Mouse (Mus musculus) hindbrain, embryonic 14.5 days (tissue): Measurements from ENCODE around the gene Gmpr2. TPM values are rescaled to one million over a fixed set of nuclear protein-coding genes. Genes with fewer than 3 reads are reported as not detected.

Experiments used
- ATAC-seq: fragments of 200-750 bp; cut with Nextera tagmentation; 2 replicates; pipeline ENCODE4 v1.8.0; 2017; ENCODE audit warnings: moderate number of reproducible peaks, mild to moderate bottlenecking, moderate TSS enrichment, moderate library complexity; ENCODE audit not compliant: low FRiP score
- DNase-seq: peaks from one replicate; pipeline ENCODE4 v3.0.0-alpha.2; 2015; ENCODE audit warnings: low spot score
- H3K27ac ChIP-seq: fragments of 300-500 bp; sonication (generic); 2 replicates; pipeline ENCODE4 v1.5.1; 2014; ENCODE audit warnings: mild to moderate bottlenecking, moderate library complexity
- H3K27me3 ChIP-seq: fragments of 300-500 bp; sonication (generic); 2 replicates; pipeline ENCODE4 v1.6.1; 2014; ENCODE audit warnings: mild to moderate bottlenecking, low read length, mixed read lengths; ENCODE audit not compliant: control insufficient read depth, insufficient read depth
- H3K36me3 ChIP-seq: fragments of 300-500 bp; sonication (generic); replicated peaks from 2 replicates; pipeline ENCODE4 v1.6.1; 2014; ENCODE audit not compliant: control insufficient read depth, insufficient read depth
- H3K4me1 ChIP-seq: fragments of 300-500 bp; sonication (generic); replicated peaks from 2 replicates; pipeline ENCODE4 v1.6.1; 2014; ENCODE audit warnings: antibody characterized with exemption, low read length, mixed read lengths; ENCODE audit not compliant: control insufficient read depth, insufficient read depth
- H3K4me2 ChIP-seq: fragments of 300-500 bp; sonication (generic); replicated peaks from 2 replicates; pipeline ENCODE4 v1.6.1; 2014; ENCODE audit warnings: mild to moderate bottlenecking, moderate library complexity
- H3K4me3 ChIP-seq: fragments of 300-500 bp; sonication (generic); replicated peaks from 2 replicates; pipeline ENCODE4 v1.5.1; 2014; ENCODE audit warnings: mild to moderate bottlenecking, low read length
- H3K9ac ChIP-seq: fragments of 300-500 bp; sonication (generic); 2 replicates; pipeline ENCODE4 v1.6.1; 2014
- H3K9me3 ChIP-seq: fragments of 300-500 bp; sonication (generic); 2 replicates; pipeline ENCODE4 v1.6.1; 2016; ENCODE audit warnings: low read length; ENCODE audit not compliant: control insufficient read depth
- WGBS: fragments of 180-500 bp; shearing (Covaris S2); extraction: QIAGEN DNeasy Blood & Tissue Kit; methylation state at CpG from one replicate; pipeline ENCODE4 v1.1.7; 2014; 5-methylcytosine and 5-hydroxymethylcytosine counted together
- polyA plus RNA-seq: library from polyadenylated mRNA; unstranded; fragments of >200 nt; fragmentation: Nextera tagmentation; extraction: Ambion mirVana; gene quantifications from 2 replicates; pipeline ENCODE4 v1.2.1, GENCODE M21; 2014

Gmpr2 gene
- polyA plus RNA-seq, 1 experiment from 2014 or later, result 35.8 TPM

DNA sequence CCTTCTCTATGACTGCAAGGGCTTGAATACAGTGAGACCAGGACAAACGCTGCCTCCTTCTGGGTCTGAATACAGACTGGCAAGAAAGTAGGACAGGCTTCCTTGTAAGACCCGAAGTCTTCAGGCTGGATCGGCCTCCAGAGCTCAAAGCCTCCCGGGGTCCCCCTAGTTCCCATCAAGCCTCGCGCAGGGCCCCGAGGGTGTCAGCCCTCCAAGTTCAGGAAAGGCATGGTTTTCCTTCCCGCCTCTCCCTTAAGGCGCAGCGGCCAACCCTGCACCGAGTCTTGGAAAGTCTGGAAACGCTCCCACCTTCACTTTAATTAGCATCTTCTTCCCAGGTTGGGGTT lies 282 bp upstream of the Gmpr2 start:
- peaks cover 20% of the 10 kb centered on the region for H3K4me1 ChIP-seq
- H3K27ac ChIP-seq, result peak overlapping the region; percentile 92
- no peaks in the 10 kb centered on the region for H3K27me3 ChIP-seq
- peak overlapping the region; percentile 78 for H3K4me3 ChIP-seq
- peak overlapping the region; percentile 75 for H3K9ac ChIP-seq
- peak overlapping the region; percentile 71 for H3K4me2 ChIP-seq
- no peak for DNase-seq
- peak; percentile 65 for ATAC-seq
- WGBS, result under 1% methylated on average over 12 of the region's 12 CpGs
- no peaks in the 10 kb centered on the region for H3K9me3 ChIP-seq
- H3K36me3 ChIP-seq, result peaks cover 27% of the 10 kb centered on the region

DNA sequence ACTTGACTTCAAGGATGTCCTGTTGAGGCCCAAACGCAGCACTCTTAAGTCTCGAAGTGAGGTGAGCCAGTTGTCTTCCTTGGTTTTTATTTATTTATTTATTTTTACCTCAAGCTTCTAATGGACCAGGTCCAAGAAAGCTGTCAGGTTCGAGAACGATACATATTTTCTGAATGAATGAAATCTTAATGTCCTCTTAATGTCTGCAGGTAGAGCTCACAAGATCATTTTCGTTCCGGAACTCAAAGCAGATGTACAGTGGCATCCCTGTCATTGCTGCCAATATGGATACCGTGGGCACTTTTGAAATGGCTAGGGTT lies 960 bp downstream of the Gmpr2 start:
- peaks cover 20% of the 10 kb centered on the region for H3K4me1 ChIP-seq
- DNase-seq (no peak), ATAC-seq (no peak)
- peak overlapping the region; percentile 71 for H3K4me2 ChIP-seq
- no peaks in the 10 kb centered on the region for H3K9me3 ChIP-seq
- H3K9ac ChIP-seq, result peak overlapping the region; percentile 75
- H3K27me3 ChIP-seq, result no peaks in the 10 kb centered on the region
- peaks cover 36% of the 10 kb centered on the region for H3K36me3 ChIP-seq
- H3K4me3 ChIP-seq, result peak overlapping the region; percentile 78
- 86% methylated on average over 7 of the region's 7 CpGs for WGBS
- 0 out of 2 replicates have a peak overlapping the region, but pooled peaks have one; percentile 92 for H3K27ac ChIP-seq

DNA sequence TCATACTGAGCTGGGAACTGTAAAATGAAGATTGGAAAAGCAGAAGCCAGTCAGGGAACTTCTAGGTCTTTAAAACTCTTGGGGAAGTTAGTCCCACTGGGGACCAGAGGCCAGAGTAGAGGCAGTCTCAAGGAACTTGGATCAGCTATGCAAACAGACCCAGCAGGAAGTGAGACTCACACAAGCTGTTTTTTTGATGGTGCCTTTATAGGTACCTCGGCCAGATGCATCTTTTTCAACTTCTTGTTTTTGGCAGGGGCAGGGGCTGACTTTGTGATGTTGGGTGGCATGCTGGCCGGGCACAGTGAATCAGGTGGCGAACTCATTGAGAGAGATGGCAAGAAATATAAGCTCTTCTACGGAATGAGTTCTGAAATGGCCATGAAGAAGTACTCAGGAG lies 5.9 kb downstream of the Gmpr2 start:
- H3K36me3 ChIP-seq, result peaks cover 53% of the 10 kb centered on the region

DNA sequence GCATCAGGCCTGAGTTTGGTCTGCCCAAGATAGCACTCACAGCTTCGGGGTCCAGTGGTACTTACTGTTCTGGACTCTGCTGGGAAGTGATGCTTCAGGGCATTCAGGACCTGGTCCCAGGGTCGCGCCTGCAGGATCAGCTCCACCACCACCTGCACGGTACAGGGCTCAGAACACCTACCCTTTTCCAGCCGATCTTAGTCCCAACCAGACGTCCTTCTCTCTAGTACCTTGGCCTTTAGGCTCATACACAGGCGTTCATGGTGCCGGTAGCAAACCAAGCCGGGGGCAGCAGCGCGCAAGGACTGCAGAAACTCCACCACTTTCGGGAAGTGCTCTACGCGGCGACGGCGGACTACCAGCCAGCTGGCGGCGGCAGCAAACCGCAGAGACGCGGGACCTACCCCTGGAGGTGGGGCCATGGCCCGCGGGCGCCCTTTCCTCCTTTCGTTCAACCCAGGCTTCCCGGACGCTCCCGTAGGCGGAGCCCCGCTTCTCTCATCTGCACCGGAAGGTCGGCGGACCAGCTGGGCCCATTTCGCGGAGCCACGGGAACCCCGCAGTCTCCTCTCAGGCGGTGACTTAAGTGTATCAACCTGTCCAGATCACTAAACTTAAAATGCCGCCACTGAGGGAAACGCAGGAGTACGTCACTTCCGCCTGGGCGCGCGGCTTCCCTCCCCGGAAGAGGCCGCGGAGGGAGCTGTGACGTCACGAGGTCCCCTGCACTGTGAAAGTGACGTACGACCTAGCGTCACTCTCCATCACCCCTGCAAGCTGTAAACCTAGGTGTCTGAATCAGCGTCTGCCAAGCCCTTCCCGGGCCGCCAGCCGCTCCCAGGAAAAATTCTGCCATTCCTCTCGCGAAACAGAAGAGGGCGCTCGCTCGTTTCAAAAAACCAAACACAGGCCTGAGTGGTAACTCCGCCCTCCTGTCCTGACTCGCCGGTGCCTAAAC lies 9.7 kb downstream of the Gmpr2 start, which contains the start of gene Tinf2:
Gene Tinf2 (minus strand): TSS at position 661 of the 958 bp plus-strand sequence.
- WGBS, result under 1% methylated on average over 66 of the region's 66 CpGs
- ATAC-seq, result peak; percentile 99

More for the DNA sequence above, 5.9 kb downstream of the Gmpr2 start:
- H3K9ac ChIP-seq, result no peak overlapping the region
- H3K4me3 ChIP-seq, result no peak overlapping the region
- 84% methylated on average over 4 of the region's 4 CpGs for WGBS
- H3K4me1 ChIP-seq, result peaks cover 12% of the 10 kb centered on the region
- ATAC-seq (no peak), DNase-seq (no peak)
- H3K27ac ChIP-seq, result no peak overlapping the region
- H3K27me3 ChIP-seq, result no peaks in the 10 kb centered on the region
- H3K4me2 ChIP-seq, result no peak overlapping the region
- H3K9me3 ChIP-seq, result no peaks in the 10 kb centered on the region

DNA sequence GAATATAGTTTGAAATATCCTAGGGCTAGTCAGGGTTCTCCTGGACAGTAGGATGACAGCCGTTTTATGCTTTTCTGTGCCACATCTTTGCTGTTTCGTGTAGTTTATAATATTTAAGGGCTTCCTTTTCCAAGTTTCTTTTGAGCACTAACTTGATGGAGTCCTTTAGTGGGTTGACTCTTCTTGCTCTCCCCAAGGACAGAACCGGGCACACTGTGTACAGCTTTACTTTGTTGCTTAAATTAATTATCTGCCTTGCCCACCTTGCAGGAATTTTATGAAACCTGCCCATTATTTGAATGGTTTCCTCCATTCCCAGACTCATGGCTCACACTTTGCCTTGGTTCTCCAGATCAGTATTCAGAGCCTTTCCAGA lies 10.4 kb downstream of the Gmpr2 start:
- Histone ChIP-seq H3K9ac (peak overlapping the region; percentile 46), H3K27me3 (no peaks in the 10 kb centered on the region), H3K27ac (peak overlapping the region; percentile 68), H3K36me3 (peaks cover 31% of the 10 kb centered on the region), H3K9me3 (no peaks in the 10 kb centered on the region), H3K4me1 (peaks cover 7% of the 10 kb centered on the region), H3K4me2 (peak overlapping the region; percentile 92), H3K4me3 (peak overlapping the region; percentile 72)
- WGBS, result 17% methylated on average over 3 of the region's 3 CpGs
- ATAC-seq (peak; percentile 52; the same call in 1 of the 2 replicates), DNase-seq (no peak)

More for the DNA sequence above, 9.7 kb downstream of the Gmpr2 start, which contains the start of gene Tinf2:
- DNase-seq, result peak; percentile 99
- no peaks in the 10 kb centered on the region for H3K9me3 ChIP-seq
- H3K4me2 ChIP-seq, result peak within 1 kb of the TSS; percentile 92
- H3K4me1 ChIP-seq, result peaks cover 7% of the 10 kb centered on the region
- no peaks in the 10 kb centered on the region for H3K27me3 ChIP-seq
- H3K36me3 ChIP-seq, result peaks cover 38% of the 10 kb centered on the region
- peak within 1 kb of the TSS; percentile 72 for H3K4me3 ChIP-seq
- H3K27ac ChIP-seq, result peak within 1 kb of the TSS; percentile 78
- peak within 1 kb of the TSS; percentile 71 for H3K9ac ChIP-seq

DNA sequence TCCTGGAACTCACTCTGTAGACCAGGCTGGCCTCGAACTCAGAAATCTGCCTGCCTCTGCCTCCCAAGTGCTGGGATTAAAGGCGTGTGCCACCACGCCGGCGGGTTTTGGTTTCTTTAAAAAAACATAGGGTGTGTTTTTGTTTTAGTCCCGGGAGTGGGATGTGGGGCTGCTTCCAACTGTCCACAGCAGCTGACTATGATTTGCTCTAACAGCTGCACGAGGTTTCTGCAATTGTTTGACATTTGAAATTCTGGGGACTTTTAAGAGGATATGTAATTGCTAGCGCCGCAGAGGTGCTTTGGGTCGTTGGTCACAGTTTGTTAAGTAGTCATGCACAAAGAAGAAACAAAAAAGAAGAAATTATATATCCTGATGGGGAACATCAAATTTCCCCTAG lies 17.7 kb downstream of the Gmpr2 start:
- 83% methylated on average over 10 of the region's 10 CpGs for WGBS
- no peaks in the 10 kb centered on the region for H3K27me3 ChIP-seq
- DNase-seq, result no peak

DNA sequence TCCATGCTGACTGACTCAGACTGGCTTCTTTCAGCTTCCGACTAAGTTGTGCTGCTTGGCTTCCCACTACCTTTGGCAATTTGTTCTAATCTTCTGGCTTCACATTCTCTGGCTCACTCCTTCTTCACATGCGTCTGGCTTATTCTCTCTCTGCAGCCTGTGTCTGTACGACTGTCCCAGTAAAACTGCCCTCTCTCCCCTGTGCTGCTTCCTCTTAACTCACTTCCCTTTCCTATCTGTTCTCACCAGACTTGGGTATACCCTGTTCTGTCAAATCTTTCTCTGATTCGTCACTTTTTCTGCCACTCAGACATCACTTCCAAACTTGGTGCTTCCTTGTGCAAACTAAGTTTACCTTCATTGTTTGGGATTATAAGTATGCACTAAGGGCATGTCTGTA lies 25.5 kb downstream of the Gmpr2 start:
- DNase-seq (no peak), ATAC-seq (no peak)
- Histone ChIP-seq H3K27ac (no peak overlapping the region), H3K9ac (no peak overlapping the region), H3K4me1 (no peaks in the 10 kb centered on the region), H3K4me3 (no peak overlapping the region), H3K4me2 (no peak overlapping the region), H3K9me3 (no peaks in the 10 kb centered on the region), H3K27me3 (no peaks in the 10 kb centered on the region), H3K36me3 (no peaks in the 10 kb centered on the region)
- WGBS, result 94% methylated on average over 4 of the region's 4 CpGs

More for the DNA sequence above, 17.7 kb downstream of the Gmpr2 start:
- Histone ChIP-seq H3K4me1 (no peaks in the 10 kb centered on the region), H3K9ac (no peak overlapping the region), H3K4me3 (no peak overlapping the region), H3K27ac (no peak overlapping the region), H3K36me3 (no peaks in the 10 kb centered on the region), H3K9me3 (no peaks in the 10 kb centered on the region), H3K4me2 (no peak overlapping the region)
- ATAC-seq, result no peak

DNA sequence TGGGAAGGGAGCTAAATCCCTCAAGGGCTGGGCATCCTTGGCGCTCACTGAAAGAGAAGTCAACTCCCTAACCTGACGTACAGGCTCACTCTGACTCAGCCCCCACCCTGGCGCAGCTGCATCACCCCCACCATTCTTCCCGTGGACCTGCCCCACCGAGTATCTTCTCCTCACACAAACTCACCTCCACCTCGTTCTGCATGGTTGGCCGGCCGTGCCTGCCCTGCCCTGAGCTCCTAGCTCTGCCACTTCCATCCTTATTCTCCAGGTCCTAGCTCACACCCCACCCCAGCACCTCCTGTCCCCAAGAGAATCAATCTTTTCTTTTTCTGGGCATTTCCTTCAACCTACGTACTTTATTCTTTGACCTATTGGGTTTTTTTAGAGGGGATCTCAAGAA lies 29.4 kb downstream of the Gmpr2 start:
- Histone ChIP-seq H3K27me3 (no peaks in the 10 kb centered on the region), H3K27ac (no peak overlapping the region), H3K9ac (no peak overlapping the region), H3K4me2 (no peak overlapping the region), H3K4me1 (no peaks in the 10 kb centered on the region), H3K36me3 (no peaks in the 10 kb centered on the region), H3K9me3 (no peaks in the 10 kb centered on the region), H3K4me3 (no peak overlapping the region)
- DNase-seq, result no peak
- no peak for ATAC-seq
- WGBS, result 67% methylated on average over 9 of the region's 9 CpGs

DNA sequence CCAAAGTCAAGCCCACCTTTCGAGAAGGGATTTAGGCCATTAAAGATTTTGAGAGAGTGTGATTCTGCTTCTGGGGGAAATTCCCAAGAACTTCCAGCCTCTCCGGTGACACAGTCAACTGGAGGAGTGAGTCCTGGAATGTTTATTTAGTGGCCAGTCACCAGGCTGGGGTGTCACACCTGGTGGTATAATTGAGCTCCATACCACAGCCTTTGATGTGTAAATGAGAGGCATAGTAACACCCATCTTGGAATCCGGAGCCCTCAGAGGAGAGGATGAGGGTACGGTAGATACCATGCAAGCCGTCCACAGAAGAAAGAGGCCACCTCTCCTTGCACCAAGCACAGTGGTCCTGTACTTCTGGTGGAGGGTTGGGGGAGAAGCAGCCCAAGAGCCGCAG lies 31.0 kb downstream of the Gmpr2 start:
- no peak overlapping the region for H3K4me2 ChIP-seq
- no peaks in the 10 kb centered on the region for H3K4me1 ChIP-seq
- no peaks in the 10 kb centered on the region for H3K36me3 ChIP-seq
- WGBS, result 68% methylated on average over 6 of the region's 6 CpGs
- DNase-seq, result no peak
- no peak overlapping the region for H3K9ac ChIP-seq
- no peak overlapping the region for H3K27ac ChIP-seq
- no peaks in the 10 kb centered on the region for H3K9me3 ChIP-seq
- no peaks in the 10 kb centered on the region for H3K27me3 ChIP-seq
- no peak overlapping the region for H3K4me3 ChIP-seq
- no peak for ATAC-seq
